ENCODE assay signal across 25 mouse cellular contexts in genomic region chr19:56686218-56686617, GRCm38 (mm10). TPM values are rescaled to one million over a fixed set of nuclear protein-coding genes. Genes with fewer than 3 reads are reported as not detected.
DNase-seq lines count a peak whose midpoint lies in the region; ATAC-seq and TF ChIP-seq lines count a peak whose summit lies in the region.
"Had no signal": no experiment of that assay in that cellular context is flagged by ENCODE, and none has a peak within 500 bp of the region (broad histone marks: within the 10 kb centered on the region; RNA-seq: fewer than 3 reads in every experiment).

No protein-coding gene starts in this region.

- H3K27me3 ChIP-seq in forebrain, embryonic 16.5 days (replicated peaks; ENCODE audit: control insufficient read depth, insufficient read depth, low read length): no peaks in the 10 kb centered on the region
- 0 out of 2 replicates have a peak, but pooled peaks cover 4% of the 10 kb centered on the region for H3K27me3 ChIP-seq in forebrain, embryonic 12.5 days
- no peaks in the 10 kb centered on the region for H3K27me3 ChIP-seq in midbrain, postnatal 0 days (ENCODE audit: insufficient read depth, low read length)
- no peaks in the 10 kb centered on the region for H3K27me3 ChIP-seq in midbrain, embryonic 13.5 days
- no peaks in the 10 kb centered on the region for H3K27me3 ChIP-seq in intestine, embryonic 16.5 days (replicated peaks; ENCODE audit: control insufficient read depth, insufficient read depth, low read length)
- H3K27me3 ChIP-seq: hindbrain, embryonic 15.5 days; neural tube, embryonic 13.5 days had no signal

- H3K27ac ChIP-seq in forebrain, embryonic 16.5 days (ENCODE audit: low read length): 0 out of 2 replicates have a peak overlapping the region, but pooled peaks have one; percentile 8
- no peak overlapping the region for H3K27ac ChIP-seq in forebrain, embryonic 12.5 days
- H3K27ac ChIP-seq in midbrain, postnatal 0 days (ENCODE audit: low read depth, low read length): no peak overlapping the region
- no peak overlapping the region for H3K27ac ChIP-seq in midbrain, embryonic 13.5 days
- H3K27ac ChIP-seq in intestine, embryonic 16.5 days (ENCODE audit: low read length): peak overlapping the region; percentile 8; the same call in 1 of the 2 replicates
- H3K27ac ChIP-seq: hindbrain, embryonic 10.5 days; hindbrain, embryonic 15.5 days; liver, embryonic 14.5 days; neural tube, embryonic 13.5 days; stomach, postnatal 0 days had no signal

- no peaks in the 10 kb centered on the region for H3K9me3 ChIP-seq in forebrain, embryonic 16.5 days (ENCODE audit: control insufficient read depth, low read length)
- H3K9me3 ChIP-seq in forebrain, embryonic 12.5 days: no peaks in the 10 kb centered on the region
- no peaks in the 10 kb centered on the region for H3K9me3 ChIP-seq in midbrain, postnatal 0 days (ENCODE audit: low read length)
- H3K9me3 ChIP-seq in midbrain, embryonic 13.5 days: no peaks in the 10 kb centered on the region
- no peaks in the 10 kb centered on the region for H3K9me3 ChIP-seq in intestine, embryonic 16.5 days (ENCODE audit: control insufficient read depth, low read length)
- H3K9me3 ChIP-seq: hindbrain, embryonic 10.5 days; hindbrain, embryonic 15.5 days; neural tube, embryonic 13.5 days had no signal

- ATAC-seq in forebrain, embryonic 16.5 days: peak; percentile 58; the same call in 1 of the 2 replicates
- no peak for ATAC-seq in forebrain, embryonic 12.5 days (ENCODE audit: low FRiP score)
- ATAC-seq in midbrain, postnatal 0 days (ENCODE audit: low FRiP score): no peak
- no peak for ATAC-seq in midbrain, embryonic 13.5 days
- no peak for ATAC-seq in intestine, embryonic 16.5 days

- H3K9ac ChIP-seq in forebrain, embryonic 16.5 days (replicated peaks; ENCODE audit: low read depth, low read length): no peak overlapping the region
- no peak overlapping the region for H3K9ac ChIP-seq in forebrain, embryonic 12.5 days
- H3K9ac ChIP-seq in midbrain, postnatal 0 days (replicated peaks; ENCODE audit: low read length, poor library complexity, severe bottlenecking): no peak overlapping the region
- no peak overlapping the region for H3K9ac ChIP-seq in midbrain, embryonic 13.5 days (replicated peaks)
- H3K9ac ChIP-seq in intestine, embryonic 16.5 days (ENCODE audit: low read depth, low read length): peak overlapping the region; percentile 24; the same call in 1 of the 2 replicates
- H3K9ac ChIP-seq: hindbrain, embryonic 15.5 days; liver, embryonic 14.5 days; lung, embryonic 14.5 days; neural tube, embryonic 13.5 days had no signal

- no peaks in the 10 kb centered on the region for H3K36me3 ChIP-seq in forebrain, embryonic 16.5 days (ENCODE audit: control insufficient read depth, insufficient read depth)
- H3K36me3 ChIP-seq in forebrain, embryonic 12.5 days (replicated peaks): no peaks in the 10 kb centered on the region
- no peaks in the 10 kb centered on the region for H3K36me3 ChIP-seq in midbrain, postnatal 0 days (ENCODE audit: insufficient read depth, low read length)
- no peaks in the 10 kb centered on the region for H3K36me3 ChIP-seq in midbrain, embryonic 13.5 days
- no peaks in the 10 kb centered on the region for H3K36me3 ChIP-seq in intestine, embryonic 16.5 days (ENCODE audit: control insufficient read depth, insufficient read depth, low read length)
- H3K36me3 ChIP-seq: hindbrain, embryonic 10.5 days; hindbrain, embryonic 15.5 days; neural tube, embryonic 13.5 days had no signal

- no peak overlapping the region for H3K4me2 ChIP-seq in forebrain, embryonic 16.5 days (ENCODE audit: low read length)
- no peak overlapping the region for H3K4me2 ChIP-seq in forebrain, embryonic 12.5 days
- no peak overlapping the region for H3K4me2 ChIP-seq in midbrain, postnatal 0 days (ENCODE audit: low read depth, low read length, poor library complexity, severe bottlenecking)
- no peak overlapping the region for H3K4me2 ChIP-seq in midbrain, embryonic 13.5 days (replicated peaks)
- no peak overlapping the region for H3K4me2 ChIP-seq in intestine, embryonic 16.5 days (ENCODE audit: low read depth, low read length)
- H3K4me2 ChIP-seq: hindbrain, embryonic 15.5 days; lung, embryonic 14.5 days; neural tube, embryonic 13.5 days had no signal

- 41% methylated on average over 12 of the region's 12 CpGs for WGBS in forebrain, embryonic 16.5 days
- WGBS in forebrain, embryonic 12.5 days: 81% methylated on average over 12 of the region's 12 CpGs
- WGBS in midbrain, postnatal 0 days: 59% methylated on average over 12 of the region's 12 CpGs
- 75% methylated on average over 12 of the region's 12 CpGs for WGBS in midbrain, embryonic 13.5 days
- WGBS in intestine, embryonic 16.5 days: 56% methylated on average over 12 of the region's 12 CpGs

- TF ChIP-seq CTCF in midbrain, postnatal 0 days (IDR thresholded peaks at IDR 0.05): no peak

- no peak overlapping the region for H3K4me3 ChIP-seq in forebrain, embryonic 16.5 days (replicated peaks; ENCODE audit: low read length)
- H3K4me3 ChIP-seq in forebrain, embryonic 12.5 days (replicated peaks): no peak overlapping the region
- H3K4me3 ChIP-seq in midbrain, postnatal 0 days (ENCODE audit: low read depth, low read length): no peak overlapping the region
- H3K4me3 ChIP-seq in midbrain, embryonic 13.5 days (replicated peaks): no peak overlapping the region
- H3K4me3 ChIP-seq in intestine, embryonic 16.5 days (ENCODE audit: low read length): no peak overlapping the region
- H3K4me3 ChIP-seq: erythroblast, embryonic 14.5 days; hindbrain, embryonic 10.5 days; hindbrain, embryonic 15.5 days; neural tube, embryonic 13.5 days had no signal

- peaks cover 16% of the 10 kb centered on the region for H3K4me1 ChIP-seq in forebrain, embryonic 16.5 days (replicated peaks; ENCODE audit: control insufficient read depth, insufficient read depth, low read length)
- H3K4me1 ChIP-seq in forebrain, embryonic 12.5 days: 0 out of 2 replicates have a peak, but pooled peaks cover 5% of the 10 kb centered on the region
- no peaks in the 10 kb centered on the region for H3K4me1 ChIP-seq in midbrain, postnatal 0 days (ENCODE audit: insufficient read depth, low read length)
- peaks cover 8% of the 10 kb centered on the region; the same call in 1 of the 2 replicates for H3K4me1 ChIP-seq in midbrain, embryonic 13.5 days (replicated peaks)
- H3K4me1 ChIP-seq in intestine, embryonic 16.5 days (ENCODE audit: control insufficient read depth, insufficient read depth, low read length): peaks cover 19% of the 10 kb centered on the region
- H3K4me1 ChIP-seq: hindbrain, embryonic 15.5 days had no signal

- peak; percentile 59 to 67 for DNase-seq in cerebellum, postnatal 14 days
- no peak for DNase-seq in cerebellum, postnatal 4 days (ENCODE audit: low spot score in 2 of 2)
- peak; percentile 15 for DNase-seq in midbrain, postnatal 0 days (ENCODE audit: low spot score)
- DNase-seq: adrenal gland, postnatal 14 days; gastrocnemius, postnatal 14 days; heart, postnatal 14 days; kidney, adult 9 months; kidney, postnatal 10 days; layer of hippocampus, postnatal 36 days; liver; lung, embryonic 14.5 days; lung, postnatal 14 days; right cerebral cortex, postnatal 4 days had no signal

RNA-seq across cellular contexts. Expression of gene Adrb1, which starts 35.8 kb away (rescaled TPM):
- polyA plus RNA-seq in forebrain, embryonic 16.5 days (2015; fragmentation: Nextera tagmentation; extraction: Ambion mirVana): 1.4 and 2.2 TPM in 2 replicates
- polyA plus RNA-seq in forebrain, embryonic 12.5 days (2016; fragmentation: Nextera tagmentation; extraction: Ambion mirVana): 0.52 and 0.85 TPM in 2 replicates
- 5.1 and 7.6 TPM in 2 replicates for total RNA-seq in midbrain, postnatal 0 days (2014; rRNA removed)
- 2.0 and 2.9 TPM in 2 replicates for polyA plus RNA-seq in midbrain, postnatal 0 days (2015; fragmentation: Nextera tagmentation; extraction: Ambion mirVana)
- 0.32 and 0.59 TPM in 2 replicates for polyA plus RNA-seq in midbrain, embryonic 13.5 days (2015; fragmentation: Nextera tagmentation; extraction: Ambion mirVana)
- 0.35 and 0.36 TPM in 2 replicates for polyA plus RNA-seq in intestine, embryonic 16.5 days (2015; fragmentation: Nextera tagmentation; extraction: Ambion mirVana)
- total RNA-seq: granulocyte monocyte progenitor cell, adult 5-6 weeks had no signal
- polyA plus RNA-seq: CD4-positive, CD25-positive, alpha-beta regulatory T cell, adult 4 months had no signal

Comparison
In these comparisons a context has a peak if more than half of its experiments do, and no peak if none do; other contexts are left out.
1. DNase-seq: peak in cerebellum, postnatal 14 days (2 of 2) and midbrain, postnatal 0 days (single experiment); none in cerebellum, postnatal 4 days (0 of 2).
2. H3K27ac ChIP-seq: peak in forebrain, embryonic 16.5 days (single experiment) and intestine, embryonic 16.5 days (single experiment); none in forebrain, embryonic 12.5 days (single experiment), midbrain, postnatal 0 days (single experiment) and midbrain, embryonic 13.5 days (single experiment).